Mouse (Mus musculus): Measurements from ENCODE around the gene Duxbl1. TPM values are rescaled to one million over a fixed set of nuclear protein-coding genes. Genes with fewer than 3 reads are reported as not detected.
"Not testable (repeated sequence)": the region's sequence is repeated elsewhere in the genome, so short reads cannot be mapped to it uniquely, and the experiment has no call there.

Duxbl1 gene
- total RNA-seq (2017) = not detected in 2 replicates

DNA sequence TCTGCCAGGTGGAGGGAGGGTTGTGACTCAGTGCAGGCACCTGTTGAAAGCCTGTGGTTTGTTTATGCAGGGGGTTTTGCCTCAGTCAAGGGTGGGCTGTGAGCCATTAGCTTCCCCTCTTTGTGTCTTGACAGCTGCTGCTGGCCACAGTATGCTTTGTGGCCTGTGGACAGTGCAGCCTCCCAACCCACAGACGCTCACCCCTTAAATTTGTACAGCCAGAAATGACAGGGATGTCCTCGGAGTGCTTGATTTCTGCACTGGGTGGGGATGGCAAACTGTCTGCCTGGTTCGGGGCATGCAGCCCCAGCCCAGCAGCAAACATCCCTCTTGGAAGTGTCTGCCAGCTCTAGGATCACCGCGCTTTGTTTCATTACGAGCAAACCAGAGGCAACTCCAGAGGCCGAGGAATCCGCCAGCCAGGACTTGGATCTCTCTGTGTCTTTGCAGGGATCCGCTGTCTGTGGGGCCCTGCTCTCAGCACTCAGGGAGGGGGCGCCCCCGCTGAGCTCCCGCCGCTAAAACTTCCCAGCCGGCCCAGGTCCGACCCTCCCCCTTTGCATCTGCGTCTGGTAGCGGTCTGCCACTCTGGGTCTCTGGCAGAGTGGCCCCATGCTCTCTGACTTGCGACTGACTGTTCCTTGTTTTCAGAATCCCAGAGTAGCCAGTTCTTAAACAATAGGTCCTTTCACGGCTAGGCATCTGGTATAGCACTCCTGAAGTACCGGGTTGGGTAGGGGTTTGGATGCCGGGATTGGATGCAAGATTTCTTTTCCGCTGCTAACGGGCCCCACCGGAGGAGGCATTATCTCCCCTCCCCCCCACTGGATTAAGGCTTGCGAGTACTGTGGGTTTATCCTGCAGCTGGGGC lies at the start of gene Duxbl1:
TSS of gene Duxbl1 (plus strand) at position 207 of the 871 bp plus-strand sequence.
- ATAC-seq (replicated peaks; ENCODE audit: low read depth, poor library complexity, severe bottlenecking) = peak; percentile 52

DNA sequence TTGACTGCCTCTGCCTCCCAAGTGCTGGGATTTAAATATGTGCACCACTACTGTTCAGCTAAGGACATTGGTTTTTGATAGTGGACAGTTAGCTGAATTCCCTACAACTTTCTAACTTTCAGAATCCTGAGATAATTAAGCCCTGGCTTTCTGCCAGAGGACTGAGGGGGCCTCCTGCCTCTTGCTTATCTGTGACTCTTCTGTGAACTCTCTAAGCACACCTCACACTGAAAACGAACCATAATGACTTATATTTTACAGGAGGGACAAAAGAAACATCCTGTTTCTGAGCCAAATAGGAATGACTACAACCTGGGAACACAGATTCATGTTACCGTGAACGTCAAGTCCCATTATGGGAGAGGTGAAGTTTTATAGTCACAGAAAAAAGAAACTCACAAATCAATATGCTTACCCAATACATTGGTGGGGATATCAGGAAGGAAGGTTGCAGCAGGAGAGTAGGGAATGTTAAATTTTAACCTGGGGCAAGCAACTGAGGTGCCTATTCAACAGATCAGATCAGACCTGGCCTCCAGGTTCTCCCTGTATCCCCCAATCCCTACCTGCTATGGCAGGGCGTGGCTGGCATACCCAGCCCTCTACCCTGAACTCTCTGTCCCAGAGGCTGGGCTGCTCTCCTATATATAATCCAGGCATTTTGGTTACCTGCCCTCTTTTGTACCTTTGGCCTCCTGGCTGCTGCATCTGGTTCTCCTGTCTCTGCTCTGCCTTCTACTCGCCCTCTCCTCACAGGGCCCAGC lies 41.3 kb upstream of the Duxbl1 start:
- not testable (repeated sequence) for ATAC-seq (replicated peaks; ENCODE audit: low read depth, poor library complexity, severe bottlenecking)

DNA sequence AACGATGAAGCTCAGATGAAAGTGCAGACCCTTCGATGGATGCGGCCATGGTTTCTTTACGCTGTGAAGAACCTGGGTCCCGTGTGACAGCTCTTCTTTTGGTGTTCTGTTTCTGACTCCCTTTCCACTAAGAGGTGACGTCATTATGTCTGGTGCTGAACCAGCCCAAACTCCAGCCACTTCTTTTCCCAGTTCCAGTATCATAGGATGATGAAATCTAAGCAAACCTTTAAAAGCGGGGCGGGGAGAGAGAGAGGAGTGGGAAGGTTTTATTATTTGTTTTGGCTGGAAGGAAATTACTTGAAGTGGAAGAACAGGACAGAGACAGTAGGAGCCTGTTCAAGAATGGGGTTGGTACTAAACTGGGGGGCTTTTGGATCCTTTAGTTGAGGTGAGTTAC lies 40.4 kb upstream of the Duxbl1 start, which contains the start of gene Cphx1:
TSS of gene Cphx1 (plus strand) at position 301 of the 400 bp plus-strand sequence.
- not testable (repeated sequence) for ATAC-seq (replicated peaks; ENCODE audit: low read depth, poor library complexity, severe bottlenecking)

DNA sequence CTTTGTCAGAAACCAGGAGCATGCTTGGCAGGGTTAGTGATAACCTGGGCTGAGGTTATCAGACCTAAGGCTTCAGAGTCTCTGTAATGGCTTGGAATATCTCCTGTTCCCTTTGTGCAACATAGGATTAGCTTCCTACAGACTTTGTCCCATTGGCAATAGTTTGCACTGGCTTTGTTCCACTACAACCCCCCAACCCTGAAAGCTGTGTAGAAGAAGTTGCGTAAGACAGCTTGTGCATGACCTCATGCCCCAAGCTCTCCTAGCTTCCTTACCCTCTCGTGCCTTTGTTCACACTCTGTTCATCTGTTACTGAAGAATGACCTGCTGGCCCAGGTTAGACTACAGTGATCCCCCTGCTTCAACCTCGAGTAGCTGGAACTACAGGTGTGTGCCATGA lies 20.5 kb upstream of the Duxbl1 start:
- ATAC-seq (replicated peaks; ENCODE audit: low read depth, poor library complexity, severe bottlenecking) = not testable (repeated sequence)

DNA sequence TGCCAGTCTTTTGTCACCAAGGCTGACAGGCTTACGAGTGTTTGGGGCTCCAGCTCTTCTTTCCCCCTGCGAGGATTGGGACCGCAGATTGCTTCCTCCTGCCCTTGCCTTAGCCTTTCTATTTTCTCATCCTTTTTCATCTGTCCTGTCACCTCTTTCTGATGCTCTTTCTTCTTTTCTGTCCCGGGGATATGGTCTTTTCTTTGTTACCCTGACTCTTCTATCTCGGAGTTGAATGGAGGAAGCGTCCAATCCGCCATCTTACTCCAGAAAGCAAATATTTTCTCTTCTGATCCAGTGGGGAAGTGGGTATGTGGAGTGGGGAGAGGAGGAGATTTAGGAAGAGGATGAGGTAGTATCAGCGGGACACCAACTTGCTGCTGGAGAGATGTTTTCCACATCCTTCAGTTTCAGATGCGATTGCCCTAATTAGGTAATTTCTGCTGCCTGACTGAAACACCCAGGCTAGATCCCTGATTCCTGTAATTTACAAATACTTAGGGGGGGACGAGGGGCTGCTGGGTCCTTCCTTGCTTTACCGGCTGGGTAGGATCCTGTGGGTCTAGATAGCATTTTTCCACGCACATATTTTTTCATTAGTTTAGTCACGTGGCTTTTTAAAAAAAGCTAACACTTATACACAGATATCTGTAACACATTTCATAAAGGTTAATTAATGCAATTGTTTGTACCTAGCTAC lies 1.0 kb downstream of the Duxbl1 start:
- not testable (repeated sequence) for ATAC-seq (replicated peaks; ENCODE audit: low read depth, poor library complexity, severe bottlenecking)

DNA sequence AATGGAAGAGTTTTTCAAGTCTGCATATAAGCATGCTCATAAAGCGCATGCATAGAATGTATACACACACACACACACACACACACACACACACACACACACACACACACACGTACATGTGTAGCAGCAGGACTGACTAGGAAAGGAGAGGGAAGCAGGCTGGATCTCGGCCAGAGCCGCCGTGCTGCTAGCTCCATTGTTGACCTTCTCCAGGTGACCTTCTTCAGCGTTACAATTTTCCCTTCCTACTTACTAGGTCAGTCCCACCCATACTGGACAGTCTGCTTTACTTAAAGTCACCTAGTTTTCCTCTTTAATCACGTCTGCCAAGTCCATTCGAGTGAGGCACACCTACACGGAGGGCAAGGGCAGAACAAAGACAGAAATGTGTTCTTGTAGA lies 3.5 kb downstream of the Duxbl1 start:
- ATAC-seq (replicated peaks; ENCODE audit: low read depth, poor library complexity, severe bottlenecking) = not testable (repeated sequence)

DNA sequence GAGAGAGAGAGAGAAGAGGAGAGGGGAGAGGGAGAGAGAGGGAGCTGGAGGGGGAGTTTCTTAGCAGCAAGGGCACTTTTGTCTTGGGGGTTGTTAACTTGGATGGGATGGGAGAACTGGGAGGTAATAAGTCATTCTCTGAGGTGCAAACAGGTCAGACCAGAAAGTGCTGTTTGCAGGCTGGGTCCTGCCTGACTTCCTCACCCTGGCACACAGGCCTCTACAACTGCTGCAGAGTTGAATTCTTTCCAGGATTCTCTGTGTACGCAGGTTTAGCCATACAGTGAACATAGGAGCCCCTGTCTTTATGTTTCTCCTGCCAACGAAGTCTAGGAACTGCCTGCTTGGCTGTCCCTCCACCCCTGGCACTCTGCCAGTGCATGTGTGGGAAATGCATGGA lies 29.1 kb downstream of the Duxbl1 start:
- ATAC-seq (replicated peaks; ENCODE audit: low read depth, poor library complexity, severe bottlenecking) = not testable (repeated sequence)

DNA sequence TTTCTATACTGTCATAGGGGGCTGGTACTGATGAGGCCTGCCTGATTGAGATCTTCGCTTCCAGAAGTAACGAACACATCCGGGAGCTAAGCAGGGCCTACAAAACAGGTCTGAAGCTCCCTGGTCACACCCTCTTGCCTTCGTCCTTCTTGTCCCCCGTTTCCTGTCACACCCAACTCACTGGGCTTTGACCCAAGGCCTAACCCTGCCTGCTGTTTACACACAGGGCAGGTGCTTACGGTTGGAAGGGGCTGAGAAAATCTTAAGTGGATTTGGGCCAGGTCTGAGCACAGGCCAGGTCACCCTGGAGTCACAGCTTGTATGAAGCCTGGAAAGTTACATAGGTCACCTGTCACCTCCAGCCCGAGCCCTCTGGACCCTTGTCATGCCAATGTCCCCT lies 38.0 kb downstream of the Duxbl1 start:
- ATAC-seq (replicated peaks; ENCODE audit: low read depth, poor library complexity, severe bottlenecking) = not testable (repeated sequence)

DNA sequence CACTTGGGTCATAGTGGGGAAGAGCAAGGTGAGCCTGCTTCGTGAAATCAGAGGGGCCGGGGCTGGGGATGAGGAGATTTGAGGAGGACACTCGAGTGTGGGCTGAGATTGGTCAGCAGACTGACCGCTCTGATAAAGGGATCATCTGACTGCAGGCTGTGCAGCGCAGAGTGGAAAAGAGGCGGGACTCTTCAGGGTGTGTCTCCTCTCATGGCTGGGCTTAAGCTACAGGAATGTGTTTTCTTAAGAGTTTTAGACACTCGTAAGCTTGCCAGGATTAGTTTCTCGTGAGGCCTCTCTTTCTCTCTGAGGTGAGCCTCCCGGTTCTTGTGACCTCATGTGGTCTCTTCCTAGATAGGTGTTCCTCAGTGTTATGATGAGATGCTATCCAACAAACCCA lies 43.2 kb downstream of the Duxbl1 start:
- not testable (repeated sequence) for ATAC-seq (replicated peaks; ENCODE audit: low read depth, poor library complexity, severe bottlenecking)

DNA sequence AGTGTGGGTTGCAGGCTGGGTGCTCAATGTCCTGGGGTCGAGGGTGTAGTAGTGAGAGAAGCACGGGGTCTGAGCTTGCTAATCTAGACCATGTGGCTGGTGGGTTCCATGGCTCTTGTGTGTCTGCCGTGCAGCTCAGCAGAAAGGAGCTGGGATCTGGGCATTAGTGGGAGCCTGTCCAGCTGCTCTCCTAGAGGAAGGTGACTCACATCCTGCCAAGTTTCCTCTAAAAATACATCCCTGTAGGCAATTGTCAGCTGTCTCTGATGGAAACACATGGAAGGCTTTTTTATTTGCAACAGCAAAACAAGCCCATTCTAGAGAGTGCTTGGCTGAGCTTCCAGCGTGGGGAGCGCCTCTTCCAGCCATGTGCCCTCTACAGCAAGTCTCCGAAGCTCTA lies 44.5 kb downstream of the Duxbl1 start:
- ATAC-seq (replicated peaks; ENCODE audit: low read depth, poor library complexity, severe bottlenecking) = not testable (repeated sequence)

DNA sequence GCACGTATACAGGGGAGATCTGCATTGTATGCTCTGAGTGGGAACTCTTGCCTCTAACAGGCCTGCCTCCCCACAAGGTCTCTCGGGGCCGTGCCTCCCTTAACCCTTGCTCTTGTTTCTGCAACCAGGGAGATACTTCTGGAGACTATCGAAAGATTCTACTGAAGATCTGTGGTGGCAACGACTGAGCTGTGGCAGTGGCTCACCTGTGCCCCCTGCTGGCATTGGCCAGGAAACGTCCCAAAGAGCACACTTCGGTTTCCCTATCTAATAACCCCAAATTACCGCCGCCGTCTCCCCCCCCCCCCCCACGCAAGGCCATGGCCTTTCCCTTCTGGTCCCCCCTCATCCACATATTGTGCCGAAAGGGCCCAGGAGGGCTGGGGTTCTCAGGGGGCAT lies 47.3 kb downstream of the Duxbl1 start:
- peak; percentile 73 for ATAC-seq (replicated peaks; ENCODE audit: low read depth, poor library complexity, severe bottlenecking)

DNA sequence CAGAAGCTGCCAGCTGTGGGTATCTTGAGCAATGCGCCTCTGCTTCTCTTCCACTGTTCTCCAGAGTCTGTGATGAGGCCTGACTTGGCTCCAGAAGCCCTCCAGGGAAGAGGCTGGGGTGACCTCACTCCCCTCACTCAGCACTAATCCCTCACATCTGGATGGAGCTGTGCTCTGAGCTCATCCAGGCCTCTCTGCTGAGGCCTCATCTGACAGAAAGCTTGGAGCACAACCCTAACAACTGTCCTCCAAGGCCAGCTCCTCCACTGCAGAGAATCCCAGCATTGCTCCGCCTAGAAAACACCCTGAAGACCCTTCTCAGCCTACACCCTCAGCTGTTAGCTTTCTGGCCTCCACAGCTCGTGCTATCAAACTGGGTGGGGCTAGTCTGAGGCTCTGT lies 56.0 kb downstream of the Duxbl1 start:
- not testable (repeated sequence) for ATAC-seq (replicated peaks; ENCODE audit: low read depth, poor library complexity, severe bottlenecking)

DNA sequence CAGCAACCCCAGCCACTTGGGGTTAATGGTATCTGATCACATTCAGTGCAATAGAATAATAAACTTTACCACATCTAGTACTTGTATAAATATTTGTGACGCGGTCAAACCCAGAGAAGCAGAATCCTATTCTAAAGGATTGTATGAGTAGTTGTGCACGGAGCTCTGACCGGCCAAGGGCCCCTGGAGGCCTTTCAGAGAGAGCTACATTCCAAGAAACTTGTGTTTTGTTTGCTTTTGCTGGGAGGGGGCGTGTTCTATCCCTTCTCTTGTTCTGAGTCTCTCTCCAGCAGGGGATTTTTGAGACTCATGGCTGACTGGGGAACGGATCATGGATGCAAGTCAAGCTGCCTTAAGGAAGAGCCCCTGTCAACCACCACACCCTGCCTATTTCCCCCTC lies 57.1 kb downstream of the Duxbl1 start:
- ATAC-seq (replicated peaks; ENCODE audit: low read depth, poor library complexity, severe bottlenecking) = not testable (repeated sequence)

Other genes with a start within 250 kb of the Duxbl1 start
- gene Zcchc24, start 209.5 kb upstream of the Duxbl1 start, total RNA-seq (2017) = 1.8 and 3.7 TPM in 2 replicates
- gene Anxa11, start 136.4 kb upstream of the Duxbl1 start, total RNA-seq (2017) = 7.4 and 12.9 TPM in 2 replicates
- gene Plac9a, start 75.5 kb upstream of the Duxbl1 start, total RNA-seq (2017) = not detected in 2 replicates
- 0.59 and 4.0 TPM in 2 replicates for gene Tmem254a, start 50.9 kb upstream of the Duxbl1 start, total RNA-seq (2017)
- not detected in 2 replicates for gene Cphx1, start 40.3 kb upstream of the Duxbl1 start, total RNA-seq (2017)
- gene Gm9780, start 64.1 kb downstream of the Duxbl1 start, total RNA-seq (2017) = not detected in 2 replicates
- 24.6 and 28.3 TPM in 2 replicates for gene Tmem254c, start 88.8 kb downstream of the Duxbl1 start, total RNA-seq (2017)
- not detected in 2 replicates for gene Cphx2, start 102.9 kb downstream of the Duxbl1 start, total RNA-seq (2017)
- gene Cphx3, start 103.7 kb downstream of the Duxbl1 start, total RNA-seq (2017) = not detected in 2 replicates
- gene Duxbl2, start 139.8 kb downstream of the Duxbl1 start, total RNA-seq (2017) = not detected in 2 replicates
- gene Plac9b, start 203.9 kb downstream of the Duxbl1 start, total RNA-seq (2017) = not detected in 2 replicates
- 25.3 and 31.1 TPM in 2 replicates for gene Tmem254b, start 228.5 kb downstream of the Duxbl1 start, total RNA-seq (2017)